Mouse (Mus musculus) left cerebral cortex, postnatal 36 days (tissue): ENCODE data around the gene Acsf3. TPM values are rescaled to one million over a fixed set of nuclear protein-coding genes. Genes with fewer than 3 reads are reported as not detected.

Experiments
- DNase-seq, 2 experiments: peaks; one replicate each; pipeline ENCODE4 v3.0.0; 2021 to 2022; ENCODE audit warnings: low spot score in 2 of 2, mixed read lengths in 1 of 2
- intact Hi-C: fragments of 180-260 bp; cut with DNase I; formaldehyde crosslinking; loops from one replicate; pipeline ENCODE4 v1.15.1; 2025
- total RNA-seq, 2 experiments: library from RNA; stranded (reverse); gene quantifications; 2 replicates each; pipeline ENCODE4 v1.2.3; 2021

Gene Acsf3
- total RNA-seq, 2 experiments from 2014 or later = 20.5 to 23.9 TPM

GRCm38 (mm10) chr8:122803906-122804761, 28.8 kb downstream of the Acsf3 start:
- intact Hi-C loops = no loop called here
- no peak for DNase-seq

DNA sequence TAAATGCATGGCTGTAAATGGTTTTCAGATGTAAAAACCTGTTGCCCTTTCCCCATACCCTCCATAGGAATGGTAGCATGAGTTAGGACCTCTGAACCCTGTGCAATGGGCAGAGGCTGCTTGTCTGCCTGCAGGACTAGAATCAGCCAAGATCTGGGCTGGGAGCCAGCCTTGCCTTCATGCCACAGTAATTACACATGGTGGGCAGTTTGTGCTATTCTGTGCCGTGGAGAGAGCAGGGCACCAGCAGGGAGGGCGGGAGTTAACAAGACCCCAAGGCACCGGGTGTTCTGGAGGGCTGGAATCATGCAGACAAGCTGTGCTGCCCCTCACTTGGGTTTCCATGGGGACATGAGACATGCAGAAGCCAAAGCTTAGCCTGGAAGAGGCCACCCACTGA, 30.1 kb downstream of the Acsf3 start:
- intact Hi-C loops = no loop called here
- DNase-seq = peak; percentile 12 to 23

- no peak for DNase-seq
- intact Hi-C loops = no loop called here
Observed at GRCm38 (mm10) chr8:122806956-122807538, 31.8 kb downstream of the Acsf3 start.

GRCm38 (mm10) chr8:122807907-122808306, 32.6 kb downstream of the Acsf3 start:
- no peak for DNase-seq
- intact Hi-C loops = no loop called here

GRCm38 (mm10) chr8:122810376-122810775, 35.1 kb downstream of the Acsf3 start:
- intact Hi-C loops = no loop called here
- DNase-seq = no peak

DNA sequence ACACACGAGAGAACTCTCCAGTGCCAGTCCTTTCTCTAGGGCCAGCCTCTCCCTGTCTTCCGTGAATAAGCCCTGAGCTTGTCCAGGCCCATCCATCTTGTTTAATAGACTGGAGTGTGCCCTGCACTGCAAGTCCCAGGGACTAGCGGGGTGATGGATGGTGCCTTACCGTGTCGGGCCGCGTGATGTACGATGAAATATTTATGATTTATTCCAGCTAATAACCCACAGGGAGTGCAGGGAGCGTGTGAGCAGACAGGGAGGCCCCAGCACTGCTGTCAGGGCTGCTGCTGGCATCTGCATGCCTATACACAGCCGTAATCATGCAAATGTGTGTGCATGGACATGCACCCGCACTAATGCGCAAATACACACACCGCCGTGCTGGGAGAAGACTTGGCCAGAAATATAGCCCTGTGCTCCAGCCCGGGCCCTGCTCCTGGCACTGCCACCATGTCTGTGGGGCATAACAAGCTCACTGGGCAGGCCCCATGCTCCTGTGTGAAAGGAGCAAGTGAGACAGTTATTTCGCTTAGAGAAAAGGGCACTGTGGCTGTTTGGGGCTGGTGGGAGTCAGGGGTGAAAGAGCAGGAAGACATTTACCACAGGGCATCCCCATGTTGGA, 36.7 kb downstream of the Acsf3 start:
- no peak for DNase-seq
- intact Hi-C loops = no loop called here

DNA sequence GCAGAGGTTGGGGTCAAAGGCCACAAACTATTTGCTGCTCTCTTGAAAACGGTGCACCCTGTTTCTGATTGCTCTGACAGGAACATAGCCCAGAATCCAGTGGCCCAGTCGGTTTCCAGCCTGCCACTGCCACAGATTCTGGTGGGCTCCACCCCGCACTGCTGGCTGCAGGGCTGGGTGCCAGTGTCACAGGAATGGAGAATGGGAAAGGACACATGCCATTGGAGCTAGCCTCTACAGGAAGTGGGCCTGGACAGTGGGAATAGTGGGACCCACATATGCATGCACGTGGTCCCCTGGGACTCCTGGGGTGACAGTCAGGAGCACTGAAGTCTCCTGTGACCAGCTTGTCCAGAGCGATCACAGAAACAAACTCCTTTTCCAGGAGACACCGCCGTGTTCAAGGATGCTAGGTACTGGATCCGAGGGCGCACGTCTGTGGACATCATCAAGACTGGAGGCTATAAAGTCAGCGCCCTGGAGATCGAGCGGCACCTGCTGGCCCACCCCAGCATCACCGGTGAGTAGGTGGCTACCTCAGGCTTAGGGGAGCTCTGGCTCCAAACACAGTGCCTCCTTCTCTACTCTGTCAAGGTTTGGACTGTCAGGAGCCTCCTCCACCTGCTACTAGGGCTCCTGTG, 37.4 kb downstream of the Acsf3 start:
- no peak for DNase-seq
- intact Hi-C loops = no loop called here

DNA sequence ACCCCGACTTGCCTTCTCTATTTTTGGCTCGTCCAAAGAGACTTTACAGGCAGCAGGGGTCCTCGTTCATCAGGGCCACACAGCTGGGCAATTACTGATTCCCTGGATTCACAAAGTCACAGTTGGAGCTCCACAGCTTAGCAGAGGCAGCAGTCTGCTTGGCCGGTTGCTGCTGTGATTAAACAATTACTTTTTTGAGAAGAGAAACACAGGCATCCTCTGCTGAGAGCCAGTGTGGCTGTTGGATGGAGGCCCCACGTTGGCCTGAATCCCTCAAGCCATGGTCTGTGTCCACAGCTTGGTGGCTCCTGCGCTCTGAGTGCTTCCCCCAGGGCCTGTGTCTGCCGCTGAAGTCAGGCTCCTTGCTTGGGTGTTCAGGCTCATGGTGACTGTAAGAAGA, 39.3 kb downstream of the Acsf3 start:
- no peak for DNase-seq

DNA sequence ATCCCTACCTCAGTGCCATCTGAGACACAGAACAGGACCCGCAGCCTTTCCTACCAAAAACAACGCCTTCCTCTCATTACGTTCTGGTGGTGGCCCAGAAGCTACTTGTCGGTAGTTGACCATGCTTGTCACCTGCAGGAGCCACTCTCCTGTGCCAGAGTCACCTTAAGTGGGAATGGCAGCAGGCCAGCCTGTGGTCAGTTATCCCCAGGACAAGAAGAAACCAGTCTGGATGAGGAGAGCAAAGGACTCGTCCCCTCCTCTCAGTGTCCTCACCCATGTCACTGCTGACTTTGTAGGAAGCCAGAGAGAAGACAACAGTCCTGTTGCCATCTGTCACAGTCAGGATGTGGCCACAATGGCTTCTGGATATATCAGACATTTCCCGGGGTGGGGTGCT, 41.7 kb downstream of the Acsf3 start:
- intact Hi-C loops = no loop called here
- no peak for DNase-seq

More for the DNA sequence above, 39.3 kb downstream of the Acsf3 start:
- intact Hi-C loops = no loop called here

GRCm38 (mm10) chr8:122817724-122818496, 42.6 kb downstream of the Acsf3 start:
- DNase-seq = no peak
- intact Hi-C loops = no loop called here

DNA sequence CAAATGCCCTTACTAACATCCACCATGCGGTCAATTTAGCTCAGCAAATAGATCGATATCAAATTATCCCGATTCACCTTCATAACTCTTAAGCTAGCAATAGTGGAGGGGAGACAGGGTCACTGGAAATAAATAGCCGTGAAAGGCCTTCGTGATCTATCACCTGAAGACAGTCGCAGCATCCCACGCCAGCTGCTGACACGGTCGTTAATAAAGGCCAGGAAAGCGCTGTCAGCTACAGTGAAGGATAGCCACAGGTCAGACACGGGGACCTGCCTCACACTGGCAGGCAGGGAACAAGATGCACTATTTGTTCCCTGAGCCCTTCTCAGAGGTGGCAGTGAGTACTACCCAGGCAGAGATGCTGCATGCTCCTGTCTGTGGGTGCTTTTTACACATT, 44.5 kb downstream of the Acsf3 start:
- no peak for DNase-seq
- intact Hi-C loops = no loop called here

DNA sequence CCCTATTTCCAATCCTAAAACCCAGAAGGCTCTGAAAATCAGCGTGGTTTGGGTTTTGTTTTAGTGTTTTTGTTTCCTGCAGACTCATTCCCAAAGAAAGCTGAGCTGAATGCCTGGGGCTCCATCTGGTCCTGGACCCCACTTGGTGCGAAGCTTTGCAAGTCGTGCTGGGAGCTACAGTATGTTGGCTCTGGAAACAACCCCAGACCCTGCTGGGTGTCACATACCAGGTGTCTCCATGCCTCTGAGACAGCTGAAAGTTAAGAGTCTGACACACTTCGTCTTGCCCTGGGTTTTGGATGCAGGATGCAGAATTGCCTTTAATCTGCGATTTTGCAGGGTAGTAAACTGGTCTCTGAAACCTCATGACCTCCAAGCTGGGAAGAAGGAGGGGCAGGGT, 49.3 kb downstream of the Acsf3 start:
- intact Hi-C loops = no loop called here
- no peak for DNase-seq

DNA sequence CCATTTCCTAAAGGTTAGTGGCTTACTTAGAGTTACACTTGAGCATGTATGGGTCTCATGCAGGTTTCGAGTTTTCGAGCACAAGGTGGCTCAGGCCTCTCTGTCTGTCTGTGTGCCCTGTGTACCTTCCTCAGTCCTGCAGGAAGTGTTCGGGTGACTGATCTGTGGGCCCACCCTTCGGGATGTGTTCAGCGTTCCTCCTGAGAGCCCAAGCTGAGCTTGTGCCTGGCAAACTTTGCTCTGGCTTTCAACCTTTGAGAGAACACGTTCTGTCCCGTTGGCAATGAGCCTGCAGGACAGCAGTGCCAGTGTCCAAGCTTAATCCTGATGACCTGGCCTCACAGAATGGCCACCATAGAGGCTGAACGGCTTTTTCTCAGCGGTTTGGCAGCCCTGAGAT, 49.7 kb downstream of the Acsf3 start:
- no peak for DNase-seq
- intact Hi-C loops = no loop called here

- no peak for DNase-seq
- intact Hi-C loops = no loop called here
Observed at GRCm38 (mm10) chr8:122825408-122825807, 50.1 kb downstream of the Acsf3 start.

DNA sequence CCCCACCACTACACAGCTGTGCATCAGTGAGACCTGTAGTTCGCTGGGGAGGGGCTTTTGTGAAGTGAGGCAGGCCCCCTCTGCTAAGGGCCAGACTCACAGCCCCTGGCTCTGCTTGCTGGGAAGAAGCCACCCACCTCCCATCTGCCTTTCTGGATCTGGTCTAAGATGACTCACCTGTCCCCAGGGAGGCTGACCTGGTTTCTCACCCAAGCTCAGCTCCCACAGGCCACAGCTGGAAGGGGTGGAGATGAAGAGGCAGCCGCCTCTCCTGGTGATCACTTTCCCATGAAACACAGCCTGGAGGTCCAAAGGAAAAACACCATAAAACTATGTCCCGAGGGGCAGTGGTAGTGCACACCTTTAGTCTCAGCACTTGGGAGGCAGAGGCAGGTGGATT, 54.1 kb downstream of the Acsf3 start:
- intact Hi-C loops = no loop called here
- no peak for DNase-seq

DNA sequence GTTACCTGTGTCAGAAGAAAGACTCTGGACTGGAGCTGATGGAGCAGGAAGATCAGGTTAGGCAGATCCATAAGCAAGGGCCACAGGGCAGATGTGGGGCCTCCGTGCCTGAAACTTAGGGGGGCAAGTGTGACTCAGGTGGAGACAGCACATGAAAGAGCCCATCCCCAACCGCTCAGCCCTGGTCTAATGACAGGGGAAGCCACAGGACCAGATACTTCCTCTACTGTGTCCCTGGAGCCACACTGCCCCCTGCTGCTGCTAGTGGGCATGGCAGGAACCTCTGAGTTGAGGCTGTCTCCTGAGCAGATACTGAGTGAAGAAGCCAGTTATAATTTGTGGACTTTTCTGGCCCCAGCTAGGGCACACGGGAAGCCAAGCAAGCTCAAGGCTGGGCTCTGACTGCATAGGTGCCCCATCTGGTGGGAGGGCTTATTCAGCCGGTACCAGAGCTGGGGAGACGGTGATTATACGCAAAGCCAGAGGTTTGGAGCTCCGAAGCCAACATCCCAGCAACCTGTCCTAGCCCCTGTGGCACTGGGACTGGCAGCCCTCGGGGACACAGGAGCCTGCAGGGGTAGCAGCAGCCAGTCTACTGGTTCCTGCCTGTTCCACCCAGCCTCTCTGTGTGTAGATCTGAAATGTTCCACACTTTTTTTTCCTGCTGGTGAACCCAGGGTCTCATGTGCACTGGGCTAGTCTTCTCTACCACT, 55.2 kb downstream of the Acsf3 start:
- intact Hi-C loops = loop anchor here (1.0 to 10.0 kb wide), 4 partner anchors 152 to 364 kb away; no protein-coding TSS in a partner anchor
- peak; percentile 88 for DNase-seq

GRCm38 (mm10) chr8:122834416-122834815, 59.1 kb downstream of the Acsf3 start:
- DNase-seq = no peak
- intact Hi-C loops = loop anchor here (10.0 kb wide), 1 partner anchor 360 kb away; no protein-coding TSS in a partner anchor

- peak; percentile 61 to 76 for DNase-seq
- intact Hi-C loops = loop anchor here (10.0 kb wide), 1 partner anchor 360 kb away; no protein-coding TSS in a partner anchor
Observed at GRCm38 (mm10) chr8:122834971-122835370, 59.7 kb downstream of the Acsf3 start.

DNA sequence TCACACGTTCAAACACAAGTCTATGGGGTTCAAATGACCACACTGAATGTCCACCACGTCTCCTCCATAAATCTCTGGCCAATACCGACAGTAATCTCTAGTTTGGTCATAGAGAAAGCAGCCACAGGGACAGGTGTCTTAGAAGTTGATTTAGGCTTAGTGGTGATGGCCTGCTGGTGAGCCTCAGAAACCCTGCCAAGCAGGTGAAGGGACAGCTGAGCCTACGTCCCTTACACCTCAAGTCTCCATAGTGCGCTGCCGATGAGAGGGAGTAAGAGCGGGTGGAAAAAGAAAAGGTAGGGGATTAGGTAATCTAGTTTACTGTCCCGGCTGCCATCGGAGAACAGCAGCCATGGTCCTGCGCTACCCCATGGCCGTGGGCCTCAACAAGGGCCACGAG, 60.9 kb downstream of the Acsf3 start:
- no peak for DNase-seq
- intact Hi-C loops = loop anchor here (10.0 kb wide), 1 partner anchor 359 kb away; no protein-coding TSS in a partner anchor
